In genomic region chr15:62524628-62525027, GRCm38 (mm10) we compare ENCODE assay signal across 17 mouse cellular contexts.
"Had no signal": no experiment of that assay in that cellular context is flagged by ENCODE, and none has a peak within 500 bp of the region (broad histone marks: within the 10 kb centered on the region; RNA-seq: fewer than 3 reads in every experiment).

No protein-coding gene starts in this region.

- DNase-seq: liver, postnatal 0 days; lung, adult 2 months; lung, postnatal 36 days; right cerebral cortex, postnatal 14 days; thymus, adult 2 months; thymus, postnatal 25 days; thymus, postnatal 4 days had no signal

- H3K9ac ChIP-seq: liver, postnatal 0 days; lung, embryonic 15.5 days; midbrain, embryonic 13.5 days; midbrain, embryonic 15.5 days; neural tube, embryonic 12.5 days; stomach, embryonic 15.5 days had no signal

- H3K9me3 ChIP-seq: lung, embryonic 15.5 days; megakaryocyte, embryonic 14.5 days; midbrain, embryonic 13.5 days; midbrain, embryonic 15.5 days; neural tube, embryonic 12.5 days; stomach, embryonic 15.5 days had no signal

- H3K4me1 ChIP-seq: lung, embryonic 15.5 days; megakaryocyte, embryonic 14.5 days; midbrain, embryonic 13.5 days; midbrain, embryonic 15.5 days; neural tube, embryonic 12.5 days; stomach, embryonic 15.5 days had no signal

- ATAC-seq: liver, postnatal 0 days; lung, postnatal 0 days; midbrain, embryonic 13.5 days; midbrain, embryonic 15.5 days had no signal

- H3K27ac ChIP-seq: lung, embryonic 15.5 days; macrophage; midbrain, embryonic 13.5 days; midbrain, embryonic 15.5 days; neural tube, embryonic 12.5 days; stomach, embryonic 15.5 days; stomach, postnatal 0 days had no signal

- H3K36me3 ChIP-seq: lung, embryonic 15.5 days; midbrain, embryonic 13.5 days; midbrain, embryonic 15.5 days; neural tube, embryonic 12.5 days; stomach, embryonic 15.5 days had no signal

- H3K27me3 ChIP-seq: lung, embryonic 15.5 days; megakaryocyte, embryonic 14.5 days; midbrain, embryonic 13.5 days; midbrain, embryonic 15.5 days; neural tube, embryonic 12.5 days; stomach, embryonic 15.5 days had no signal

- H3K4me2 ChIP-seq: lung, embryonic 15.5 days; midbrain, embryonic 11.5 days; midbrain, embryonic 13.5 days; midbrain, embryonic 15.5 days; neural tube, embryonic 12.5 days; stomach, embryonic 15.5 days had no signal

- H3K4me3 ChIP-seq: lung, embryonic 15.5 days; megakaryocyte, embryonic 14.5 days; midbrain, embryonic 13.5 days; midbrain, embryonic 15.5 days; neural tube, embryonic 12.5 days; stomach, embryonic 15.5 days had no signal
